Mouse (Mus musculus) midbrain, embryonic 15.5 days (tissue): ENCODE results near the gene Ipo9. TPM values are rescaled to one million over a fixed set of nuclear protein-coding genes. Genes with fewer than 3 reads are reported as not detected.
A peak's percentile ranks its signal among the peaks of the same experiment; 100 is the strongest.

Source experiments
- ATAC-seq: fragments of 200-750 bp; cut with Nextera tagmentation; replicated peaks from 2 replicates; pipeline ENCODE4 v1.8.0; 2017; ENCODE audit warnings: moderate TSS enrichment
- H3K27ac ChIP-seq: fragments of 300-500 bp; sonication (generic); 2 replicates; pipeline ENCODE4 v1.5.1; 2015; ENCODE audit warnings: mild to moderate bottlenecking, inconsistent platforms
- H3K27me3 ChIP-seq: fragments of 300-500 bp; sonication (generic); replicated peaks from 2 replicates; pipeline ENCODE4 v1.6.1; 2015; ENCODE audit warnings: inconsistent platforms
- H3K36me3 ChIP-seq: fragments of 300-500 bp; sonication (generic); replicated peaks from 2 replicates; pipeline ENCODE4 v1.6.1; 2015; ENCODE audit warnings: inconsistent platforms
- H3K4me1 ChIP-seq: fragments of 300-500 bp; sonication (generic); 2 replicates; pipeline ENCODE4 v1.6.1; 2015; ENCODE audit warnings: inconsistent platforms
- H3K4me2 ChIP-seq: fragments of 300-500 bp; sonication (generic); 2 replicates; pipeline ENCODE4 v1.6.1; 2015; ENCODE audit warnings: inconsistent platforms, mild to moderate bottlenecking, moderate library complexity
- H3K4me3 ChIP-seq: fragments of 300-500 bp; sonication (generic); 2 replicates; pipeline ENCODE4 v1.5.1; 2015; ENCODE audit warnings: mild to moderate bottlenecking, inconsistent platforms
- H3K9ac ChIP-seq: fragments of 300-500 bp; sonication (generic); 2 replicates; pipeline ENCODE4 v1.6.1; 2015; ENCODE audit warnings: mild to moderate bottlenecking, inconsistent platforms
- H3K9me3 ChIP-seq: fragments of 300-500 bp; sonication (generic); 2 replicates; pipeline ENCODE4 v1.6.1; 2016; ENCODE audit warnings: inconsistent platforms
- WGBS: fragments of 180-500 bp; shearing (Covaris S2); methylation state at CpG from one replicate; pipeline ENCODE4 v1.1.7; 2015; ENCODE audit warnings: mixed read lengths; 5-methylcytosine and 5-hydroxymethylcytosine counted together
- polyA plus RNA-seq: library from polyadenylated mRNA; unstranded; fragments of >200 nt; fragmentation: Nextera tagmentation; extraction: Ambion mirVana; gene quantifications from 2 replicates; pipeline ENCODE4 v1.2.1, GENCODE M21; 2015

Ipo9 gene
- polyA plus RNA-seq, 1 experiment from 2014 or later = 121 TPM

DNA sequence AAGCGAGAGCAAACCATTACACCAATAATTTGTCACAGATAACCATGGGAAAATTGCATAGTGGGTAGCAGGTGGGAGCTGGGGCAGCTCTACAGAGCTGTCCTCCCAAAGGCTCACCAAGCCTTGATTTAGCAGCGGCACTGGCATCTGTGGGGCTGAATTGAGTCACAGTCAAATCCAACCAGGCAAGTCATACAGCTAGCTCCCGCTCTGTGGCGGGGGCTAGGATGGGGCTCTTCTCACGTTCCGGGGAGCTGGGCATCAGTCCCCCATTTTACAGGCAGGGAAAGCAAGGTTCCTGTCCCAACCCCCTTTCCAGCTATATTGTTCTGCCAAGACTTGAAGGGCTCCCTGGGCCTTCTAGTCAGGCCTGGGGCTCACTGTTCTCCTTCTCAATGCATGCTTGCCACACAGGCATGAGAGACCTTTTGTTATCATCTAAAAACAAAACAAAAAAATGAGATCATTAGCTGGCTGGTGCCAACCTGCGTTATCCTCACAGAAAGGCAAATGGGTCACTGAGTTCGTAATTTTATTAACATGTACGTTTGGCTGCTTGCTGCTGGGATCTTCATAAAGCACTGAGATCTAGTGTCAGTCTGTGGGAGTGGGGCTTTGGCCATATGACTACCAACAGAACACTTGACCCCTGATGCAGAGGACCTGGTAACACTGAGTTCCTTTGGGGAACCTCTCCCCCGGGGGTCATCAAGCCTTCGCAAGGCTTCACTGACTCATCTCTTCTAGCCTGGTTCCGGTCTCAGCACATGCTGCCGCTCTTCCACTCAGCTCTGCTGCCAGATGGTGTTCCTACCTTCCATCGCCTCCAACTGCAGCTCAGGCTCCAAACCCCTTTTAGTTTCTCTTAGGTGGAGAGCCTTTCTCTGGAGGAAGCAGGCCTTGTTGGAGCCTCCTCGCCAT lies 50.0 kb downstream of the Ipo9 start:
- Histone ChIP-seq H3K27ac (no peak overlapping the region), H3K4me2 (no peak overlapping the region), H3K9ac (no peak overlapping the region), H3K27me3 (no peaks in the 10 kb centered on the region), H3K4me3 (no peak overlapping the region), H3K9me3 (no peaks in the 10 kb centered on the region), H3K4me1 (peaks cover 1% of the 10 kb centered on the region), H3K36me3 (peaks cover 17% of the 10 kb centered on the region)
- ATAC-seq = no peak
- WGBS = 79% methylated on average over 15 of the region's 15 CpGs

DNA sequence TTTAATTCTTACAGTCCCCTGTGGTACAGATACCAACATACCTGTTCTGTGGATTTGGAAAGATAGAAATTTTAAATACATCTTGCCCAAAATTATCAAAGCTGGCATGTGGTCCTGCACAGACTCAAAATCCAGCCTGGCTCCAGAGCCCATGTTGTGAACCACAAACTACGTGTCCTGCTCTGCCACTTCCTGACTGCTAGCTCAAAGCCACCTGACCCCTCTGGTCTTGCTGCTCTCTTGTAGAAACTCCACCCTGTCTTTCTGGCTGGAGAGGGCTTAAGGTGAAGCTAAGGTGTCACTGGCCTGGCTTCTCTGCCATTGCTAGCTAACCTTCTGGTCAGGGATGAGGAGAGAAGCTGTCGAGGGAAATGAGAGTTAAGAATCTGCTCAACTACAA lies 51.3 kb downstream of the Ipo9 start:
- Histone ChIP-seq H3K9ac (no peak overlapping the region), H3K4me2 (no peak overlapping the region), H3K36me3 (peaks cover 9% of the 10 kb centered on the region), H3K4me3 (no peak overlapping the region), H3K9me3 (no peaks in the 10 kb centered on the region), H3K4me1 (peaks cover 12% of the 10 kb centered on the region), H3K27ac (no peak overlapping the region), H3K27me3 (no peaks in the 10 kb centered on the region)
- no peak for ATAC-seq
- 67% methylated on average over 2 of the region's 2 CpGs for WGBS

- Histone ChIP-seq H3K27ac (no peak overlapping the region), H3K4me1 (peaks cover 16% of the 10 kb centered on the region), H3K4me2 (no peak overlapping the region), H3K9ac (no peak overlapping the region), H3K36me3 (peaks cover 5% of the 10 kb centered on the region; the same call in 1 of the 2 replicates), H3K9me3 (no peaks in the 10 kb centered on the region), H3K4me3 (no peak overlapping the region), H3K27me3 (no peaks in the 10 kb centered on the region)
- no peak for ATAC-seq
- 65% methylated on average over 9 of the region's 9 CpGs for WGBS
These were observed 51.7 kb downstream of the Ipo9 start for GRCm38 (mm10) chr1:135378576-135378975.

- peak within 1 kb of the TSS; percentile 88 for H3K4me2 ChIP-seq
- H3K9me3 ChIP-seq = no peaks in the 10 kb centered on the region
- ATAC-seq = peak; percentile 89
- no peaks in the 10 kb centered on the region for H3K36me3 ChIP-seq
- no peaks in the 10 kb centered on the region for H3K27me3 ChIP-seq
- H3K27ac ChIP-seq = peak within 1 kb of the TSS; percentile 79
- peak within 1 kb of the TSS; percentile 96 for H3K9ac ChIP-seq
- peak within 1 kb of the TSS; percentile 86 for H3K4me3 ChIP-seq
- peaks cover 38% of the 10 kb centered on the region for H3K4me1 ChIP-seq
- WGBS = 1% methylated on average over 38 of the region's 38 CpGs
These were observed 55.3 kb downstream of the Ipo9 start, which contains the start of gene Shisa4 for GRCm38 (mm10) chr1:135374868-135375581. TSS of gene Shisa4 (minus strand) at chr1:135375237.

GRCm38 (mm10) chr1:135374175-135374867 lies 56.0 kb downstream of the Ipo9 start:
- ATAC-seq = 0 out of 2 replicates have a peak, but pooled peaks have one; percentile 8
- peaks cover 38% of the 10 kb centered on the region for H3K4me1 ChIP-seq
- peak overlapping the region; percentile 86 for H3K4me3 ChIP-seq
- peak overlapping the region; percentile 88 for H3K4me2 ChIP-seq
- peak overlapping the region; percentile 96 for H3K9ac ChIP-seq
- WGBS = 3% methylated on average over 19 of the region's 19 CpGs
- no peaks in the 10 kb centered on the region for H3K36me3 ChIP-seq
- no peaks in the 10 kb centered on the region for H3K9me3 ChIP-seq
- H3K27ac ChIP-seq = peak overlapping the region; percentile 79
- H3K27me3 ChIP-seq = no peaks in the 10 kb centered on the region

- H3K4me1 ChIP-seq = peaks cover 47% of the 10 kb centered on the region
These were observed 57.1 kb downstream of the Ipo9 start for GRCm38 (mm10) chr1:135373171-135373677.

GRCm38 (mm10) chr1:135369415-135369814 lies 60.9 kb downstream of the Ipo9 start:
- Histone ChIP-seq H3K9me3 (no peaks in the 10 kb centered on the region), H3K4me1 (peaks cover 40% of the 10 kb centered on the region), H3K36me3 (no peaks in the 10 kb centered on the region), H3K4me3 (no peak overlapping the region), H3K9ac (no peak overlapping the region), H3K27ac (no peak overlapping the region), H3K4me2 (peak overlapping the region; percentile 93; the same call in 1 of the 2 replicates), H3K27me3 (no peaks in the 10 kb centered on the region)
- no peak for ATAC-seq
- 85% methylated on average over 5 of the region's 5 CpGs for WGBS

More at GRCm38 (mm10) chr1:135373171-135373677, 57.1 kb downstream of the Ipo9 start:
- Histone ChIP-seq H3K27ac (no peak overlapping the region; the same call in 1 of the 2 replicates), H3K9me3 (no peaks in the 10 kb centered on the region), H3K9ac (peak overlapping the region; percentile 23), H3K4me2 (peak overlapping the region; percentile 88), H3K36me3 (no peaks in the 10 kb centered on the region), H3K27me3 (no peaks in the 10 kb centered on the region), H3K4me3 (peak overlapping the region; percentile 30)
- 60% methylated on average over 4 of the region's 4 CpGs for WGBS
- ATAC-seq = no peak

DNA sequence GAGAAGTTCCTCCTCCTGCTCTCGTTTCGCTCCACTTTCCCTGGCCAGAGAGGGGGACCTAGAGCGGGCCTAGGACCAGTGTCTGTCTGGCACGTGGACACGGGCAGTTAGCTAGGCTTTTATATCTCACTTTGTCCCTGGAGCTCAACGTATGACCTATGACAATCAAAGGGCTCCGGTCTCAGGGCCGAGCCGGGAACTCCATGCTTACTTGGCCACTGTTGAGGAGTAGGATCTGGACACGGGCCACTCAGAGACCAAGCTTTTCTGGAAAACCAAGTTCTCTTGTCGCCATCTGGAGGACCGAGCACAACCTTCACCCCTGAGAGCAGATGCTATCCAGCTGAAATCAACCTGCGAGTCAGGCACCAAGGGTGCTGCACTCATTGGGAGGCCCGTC lies 61.3 kb downstream of the Ipo9 start:
- H3K4me2 ChIP-seq = peak overlapping the region; percentile 93
- no peaks in the 10 kb centered on the region for H3K27me3 ChIP-seq
- 12% methylated on average over 14 of the region's 14 CpGs for WGBS
- peak overlapping the region; percentile 44 for H3K4me3 ChIP-seq
- no peaks in the 10 kb centered on the region for H3K36me3 ChIP-seq
- no peak overlapping the region for H3K27ac ChIP-seq
- peaks cover 36% of the 10 kb centered on the region for H3K4me1 ChIP-seq
- no peaks in the 10 kb centered on the region for H3K9me3 ChIP-seq
- H3K9ac ChIP-seq = peak overlapping the region; percentile 61; the same call in 1 of the 2 replicates
- peak; percentile 15 for ATAC-seq

GRCm38 (mm10) chr1:135368245-135368644 lies 62.1 kb downstream of the Ipo9 start:
- Histone ChIP-seq H3K36me3 (no peaks in the 10 kb centered on the region), H3K27ac (peak overlapping the region; percentile 46; the same call in 1 of the 2 replicates), H3K9me3 (no peaks in the 10 kb centered on the region), H3K4me1 (peaks cover 30% of the 10 kb centered on the region), H3K4me2 (peak overlapping the region; percentile 93), H3K27me3 (no peaks in the 10 kb centered on the region), H3K4me3 (peak overlapping the region; percentile 44), H3K9ac (peak overlapping the region; percentile 61)
- ATAC-seq = peak; percentile 70
- WGBS = 0% methylated on average over 20 of the region's 20 CpGs

DNA sequence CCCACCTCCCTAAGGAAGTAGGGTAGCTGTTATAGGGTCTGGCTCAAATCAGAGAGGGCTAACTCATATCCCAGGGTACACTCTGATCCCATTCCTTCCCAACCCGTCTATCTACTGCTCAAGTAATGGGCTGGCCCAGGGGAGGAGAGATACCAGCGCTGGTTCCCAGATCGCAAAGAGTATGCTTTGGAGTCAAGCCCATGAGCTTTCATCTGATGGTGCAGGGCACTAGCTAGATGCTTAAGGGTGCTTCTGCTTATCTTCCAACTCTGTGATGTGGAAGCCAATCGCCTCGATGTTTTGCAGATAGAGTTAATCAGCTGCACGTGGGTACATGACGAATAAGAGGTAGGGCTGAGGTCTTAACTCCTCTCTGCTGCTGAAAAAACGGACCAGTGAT lies 62.7 kb downstream of the Ipo9 start:
- H3K4me3 ChIP-seq = no peak overlapping the region
- no peak overlapping the region for H3K9ac ChIP-seq
- no peak overlapping the region for H3K27ac ChIP-seq
- H3K36me3 ChIP-seq = no peaks in the 10 kb centered on the region
- H3K4me2 ChIP-seq = no peak overlapping the region
- WGBS = 75% methylated on average over 8 of the region's 8 CpGs
- ATAC-seq = no peak
- H3K9me3 ChIP-seq = no peaks in the 10 kb centered on the region
- peaks cover 24% of the 10 kb centered on the region for H3K4me1 ChIP-seq
- H3K27me3 ChIP-seq = no peaks in the 10 kb centered on the region

DNA sequence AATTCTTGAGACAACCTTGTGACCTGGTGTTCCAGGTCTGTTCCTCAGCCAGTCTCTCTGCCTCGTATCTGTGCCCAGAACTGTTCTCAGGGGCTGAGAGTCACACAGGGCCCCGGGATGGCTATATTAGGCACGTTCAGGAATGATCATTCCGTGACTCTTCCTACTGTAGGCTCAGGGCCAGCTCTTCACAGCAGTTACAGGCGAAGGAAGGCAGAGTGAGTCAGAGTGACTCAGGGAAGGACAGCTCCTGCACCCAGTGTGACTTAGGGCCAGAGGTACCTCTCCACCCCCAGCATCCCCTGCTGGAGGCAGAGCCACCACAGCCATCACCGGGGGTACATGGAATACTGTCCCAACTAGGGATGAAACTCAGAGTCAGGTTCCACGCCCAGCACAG lies 63.3 kb downstream of the Ipo9 start:
- no peak overlapping the region for H3K9ac ChIP-seq
- no peak for ATAC-seq
- no peaks in the 10 kb centered on the region for H3K9me3 ChIP-seq
- no peak overlapping the region for H3K27ac ChIP-seq
- H3K4me1 ChIP-seq = peaks cover 18% of the 10 kb centered on the region
- H3K4me3 ChIP-seq = no peak overlapping the region
- H3K4me2 ChIP-seq = no peak overlapping the region
- no peaks in the 10 kb centered on the region for H3K36me3 ChIP-seq
- WGBS = 83% methylated on average over 7 of the region's 7 CpGs
- no peaks in the 10 kb centered on the region for H3K27me3 ChIP-seq

DNA sequence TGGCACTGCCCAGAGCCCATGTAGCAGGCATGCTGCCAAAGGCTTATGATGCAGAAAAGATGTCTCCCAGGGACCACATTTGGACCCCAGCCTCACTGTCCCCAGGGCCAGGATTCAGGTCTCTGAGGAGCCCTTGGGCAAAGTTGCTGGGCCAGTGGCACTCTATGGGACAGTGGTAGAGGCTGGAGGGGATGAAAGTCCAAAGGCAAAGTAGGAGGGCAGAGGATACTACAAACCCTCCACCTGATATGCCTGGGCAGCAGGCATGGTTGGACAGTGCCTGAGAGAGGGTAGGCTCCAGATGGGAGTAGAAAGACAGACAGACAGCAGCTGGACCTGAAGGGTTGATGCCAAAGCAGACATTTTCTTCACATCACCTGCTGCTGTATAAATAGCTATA lies 63.9 kb downstream of the Ipo9 start:
- ATAC-seq = no peak
- H3K4me3 ChIP-seq = no peak overlapping the region
- no peak overlapping the region for H3K4me2 ChIP-seq
- H3K9ac ChIP-seq = no peak overlapping the region
- no peaks in the 10 kb centered on the region for H3K27me3 ChIP-seq
- peaks cover 12% of the 10 kb centered on the region for H3K4me1 ChIP-seq
- no peak overlapping the region for H3K27ac ChIP-seq
- H3K36me3 ChIP-seq = no peaks in the 10 kb centered on the region
- H3K9me3 ChIP-seq = no peaks in the 10 kb centered on the region
